Mouse (Mus musculus) neural tube, embryonic 14.5 days (tissue): Measurements from ENCODE around the gene Cyp11a1. TPM values are rescaled to one million over a fixed set of nuclear protein-coding genes. Genes with fewer than 3 reads are reported as not detected.

Source experiments
- ATAC-seq: fragments of 200-750 bp; cut with Nextera tagmentation; 2 replicates; pipeline ENCODE4 v1.8.0; 2017; ENCODE audit warnings: low read depth, mild to moderate bottlenecking, moderate TSS enrichment, moderate library complexity
- H3K27ac ChIP-seq: fragments of 300-500 bp; sonication (generic); 2 replicates; pipeline ENCODE4 v1.5.1; 2014; ENCODE audit warnings: low read depth, mild to moderate bottlenecking, control low read depth, low read length, moderate library complexity, mixed read lengths
- H3K27me3 ChIP-seq: fragments of 300-500 bp; sonication (generic); 2 replicates; pipeline ENCODE4 v1.6.1; 2014; ENCODE audit warnings: low read length; ENCODE audit not compliant: control insufficient read depth, insufficient read depth
- H3K36me3 ChIP-seq: fragments of 300-500 bp; sonication (generic); 2 replicates; pipeline ENCODE4 v1.6.1; 2014; ENCODE audit warnings: low read length, mixed read lengths; ENCODE audit not compliant: control insufficient read depth, insufficient read depth
- H3K4me1 ChIP-seq: fragments of 300-500 bp; sonication (generic); 2 replicates; pipeline ENCODE4 v1.6.1; 2014; ENCODE audit warnings: low read length; ENCODE audit not compliant: control insufficient read depth, insufficient read depth
- H3K4me2 ChIP-seq: fragments of 300-500 bp; sonication (generic); 2 replicates; pipeline ENCODE4 v1.6.1; 2014; ENCODE audit warnings: mild to moderate bottlenecking, low read depth, low read length, control low read depth
- H3K4me3 ChIP-seq: fragments of 300-500 bp; sonication (generic); 2 replicates; pipeline ENCODE4 v1.5.1; 2014; ENCODE audit warnings: low read depth, low read length, control low read depth, mixed read lengths
- H3K9ac ChIP-seq: fragments of 300-500 bp; sonication (generic); replicated peaks from 2 replicates; pipeline ENCODE4 v1.6.1; 2014; ENCODE audit warnings: low read depth, mild to moderate bottlenecking, control low read depth, low read length, mixed read lengths
- H3K9me3 ChIP-seq: fragments of 300-500 bp; sonication (generic); 2 replicates; pipeline ENCODE4 v1.6.1; 2016; ENCODE audit warnings: low read length; ENCODE audit not compliant: control insufficient read depth
- WGBS: fragments of 180-500 bp; shearing (Covaris S2); extraction: QIAGEN DNeasy Blood & Tissue Kit; methylation state at CpG from one replicate; pipeline ENCODE4 v1.1.7; 2014; 5-methylcytosine and 5-hydroxymethylcytosine counted together
- polyA plus RNA-seq: library from polyadenylated mRNA; unstranded; fragments of >200 nt; fragmentation: Nextera tagmentation; extraction: Ambion mirVana; gene quantifications from 2 replicates; pipeline ENCODE4 v1.2.1, GENCODE M21; 2014

The Cyp11a1 gene
- polyA plus RNA-seq, 1 experiment from 2014 or later: 0.71 TPM

DNA sequence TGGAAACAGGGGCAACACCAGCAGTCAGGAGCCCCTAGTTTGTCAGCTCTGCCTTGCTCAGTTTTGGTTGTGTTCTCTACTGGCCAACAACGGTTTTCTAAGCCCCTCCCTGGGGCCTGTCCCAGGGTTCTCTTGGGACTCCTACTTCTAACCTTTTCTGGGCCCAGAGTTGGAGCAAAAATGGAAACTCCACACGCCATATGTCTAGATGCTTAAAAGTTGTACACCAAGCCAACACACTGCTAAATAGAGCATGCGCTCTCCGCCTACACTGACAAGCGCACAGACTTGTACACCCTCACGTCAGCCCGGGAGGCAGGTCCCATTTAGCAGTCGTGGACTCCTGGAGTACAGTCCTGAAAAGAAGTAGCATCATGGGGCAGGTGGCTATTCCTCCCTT is 20.9 kb upstream of the Cyp11a1 start:
- H3K27me3 ChIP-seq: no peaks in the 10 kb centered on the region
- H3K4me3 ChIP-seq: no peak overlapping the region
- ATAC-seq: no peak
- no peak overlapping the region for H3K27ac ChIP-seq
- no peaks in the 10 kb centered on the region for H3K4me1 ChIP-seq
- no peak overlapping the region for H3K4me2 ChIP-seq
- no peaks in the 10 kb centered on the region for H3K36me3 ChIP-seq
- WGBS: 89% methylated on average over 8 of the region's 8 CpGs
- H3K9me3 ChIP-seq: no peaks in the 10 kb centered on the region
- H3K9ac ChIP-seq: no peak overlapping the region

DNA sequence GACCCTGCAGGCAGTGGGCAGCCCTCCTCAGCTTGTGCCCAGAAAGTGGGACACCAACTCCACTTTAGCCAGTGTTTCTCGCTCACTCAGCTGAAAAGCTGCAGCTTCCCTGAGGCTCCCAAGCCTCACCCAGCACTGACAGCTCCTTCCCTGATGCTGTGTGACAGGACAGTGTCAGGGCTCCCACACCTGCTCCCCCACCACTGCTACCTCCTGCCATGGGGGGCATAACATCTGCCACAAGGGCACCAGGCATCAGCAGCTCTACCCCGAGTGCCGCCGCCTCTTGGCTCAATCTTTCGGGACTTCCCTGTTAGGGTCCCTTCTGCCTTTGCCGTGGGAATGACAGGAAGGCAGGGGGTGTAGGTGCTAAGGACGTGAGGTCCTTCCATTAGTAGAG is 19.9 kb upstream of the Cyp11a1 start:
- Histone ChIP-seq H3K4me2 (no peak overlapping the region), H3K9ac (no peak overlapping the region), H3K36me3 (no peaks in the 10 kb centered on the region), H3K9me3 (no peaks in the 10 kb centered on the region), H3K4me3 (no peak overlapping the region), H3K27me3 (no peaks in the 10 kb centered on the region), H3K27ac (no peak overlapping the region), H3K4me1 (no peaks in the 10 kb centered on the region)
- no peak for ATAC-seq
- WGBS: 78% methylated on average over 7 of the region's 7 CpGs

GRCm38 (mm10) chr9:57988098-57988497 is 18.1 kb upstream of the Cyp11a1 start:
- Histone ChIP-seq H3K27ac (no peak overlapping the region), H3K4me3 (no peak overlapping the region), H3K9ac (no peak overlapping the region), H3K36me3 (no peaks in the 10 kb centered on the region), H3K4me1 (no peaks in the 10 kb centered on the region), H3K4me2 (no peak overlapping the region), H3K27me3 (no peaks in the 10 kb centered on the region), H3K9me3 (no peaks in the 10 kb centered on the region)
- 95% methylated on average over 2 of the region's 2 CpGs for WGBS
- ATAC-seq: no peak

DNA sequence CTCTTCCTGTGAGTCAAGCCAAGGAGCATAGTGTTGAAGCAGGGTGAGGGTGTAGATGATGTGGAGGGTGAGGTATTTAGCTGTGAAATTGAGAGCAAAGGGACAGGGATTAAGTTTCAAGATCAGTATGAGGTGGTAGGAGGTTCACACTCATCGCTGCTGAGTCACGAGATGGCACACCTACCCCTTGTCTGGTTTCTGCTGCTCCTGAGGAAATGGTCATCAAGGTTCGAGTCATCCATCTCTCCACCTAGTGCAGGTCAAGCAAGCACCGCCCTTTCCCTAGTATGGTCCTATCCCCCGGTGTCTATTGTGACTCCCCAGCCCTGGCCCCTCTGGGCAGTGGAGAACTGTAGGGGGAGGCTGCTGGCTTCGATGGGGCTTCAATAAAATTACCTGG is 16.9 kb upstream of the Cyp11a1 start:
- H3K36me3 ChIP-seq: no peaks in the 10 kb centered on the region
- H3K4me3 ChIP-seq: no peak overlapping the region
- H3K9me3 ChIP-seq: no peaks in the 10 kb centered on the region
- H3K4me2 ChIP-seq: no peak overlapping the region
- H3K27me3 ChIP-seq: no peaks in the 10 kb centered on the region
- ATAC-seq: no peak
- H3K27ac ChIP-seq: no peak overlapping the region
- no peaks in the 10 kb centered on the region for H3K4me1 ChIP-seq
- WGBS: 85% methylated on average over 6 of the region's 6 CpGs
- no peak overlapping the region for H3K9ac ChIP-seq

GRCm38 (mm10) chr9:57990438-57991110 is 15.6 kb upstream of the Cyp11a1 start:
- H3K27me3 ChIP-seq: no peaks in the 10 kb centered on the region
- H3K4me3 ChIP-seq: no peak overlapping the region
- no peaks in the 10 kb centered on the region for H3K36me3 ChIP-seq
- H3K9me3 ChIP-seq: no peaks in the 10 kb centered on the region
- WGBS: 38% methylated on average over 10 of the region's 10 CpGs
- H3K4me2 ChIP-seq: no peak overlapping the region
- H3K9ac ChIP-seq: no peak overlapping the region
- ATAC-seq: no peak
- H3K27ac ChIP-seq: no peak overlapping the region
- H3K4me1 ChIP-seq: no peaks in the 10 kb centered on the region

GRCm38 (mm10) chr9:57992060-57992459 is 14.2 kb upstream of the Cyp11a1 start:
- no peak for ATAC-seq
- H3K36me3 ChIP-seq: no peaks in the 10 kb centered on the region
- WGBS: 86% methylated on average over 3 of the region's 3 CpGs

DNA sequence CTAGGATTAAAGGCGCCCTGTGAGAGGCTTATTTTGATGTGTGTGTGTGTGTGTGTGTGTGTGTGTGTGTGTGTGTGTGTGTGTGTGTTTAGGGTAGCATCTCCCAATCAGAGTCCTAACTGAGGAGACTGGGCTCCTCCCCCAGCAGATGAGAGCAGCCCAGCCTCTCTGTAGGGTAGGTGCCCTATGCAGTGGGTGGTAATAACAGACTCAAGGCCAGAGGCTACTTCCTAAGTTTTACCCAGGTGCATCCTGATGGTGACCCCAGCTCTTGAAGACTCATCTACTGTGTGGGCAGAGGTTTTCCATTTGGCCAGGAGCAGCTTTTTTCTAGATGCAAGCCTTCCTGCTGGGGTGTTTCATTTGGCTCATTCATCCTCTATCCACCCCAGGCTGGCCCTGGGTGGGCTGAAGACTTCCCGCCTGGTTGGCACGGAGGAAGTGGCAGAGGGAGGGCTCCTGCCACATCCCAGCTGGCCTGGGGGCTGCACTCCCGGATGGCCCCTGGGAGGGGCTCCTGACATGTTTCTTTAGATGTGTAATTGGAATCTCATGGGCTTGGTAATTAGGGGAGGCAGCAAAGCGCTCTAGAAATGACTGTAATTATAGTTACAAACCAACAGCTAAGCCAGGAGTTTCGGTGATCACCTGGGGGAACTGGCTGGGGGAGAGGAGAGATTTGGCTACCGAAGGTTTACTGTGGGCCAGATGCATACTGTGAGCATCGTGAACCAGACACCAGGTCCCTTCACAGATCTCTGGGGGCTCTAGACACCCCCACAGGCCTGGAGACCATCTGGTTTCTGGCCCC is 13.2 kb upstream of the Cyp11a1 start:
- H3K9ac ChIP-seq: no peak overlapping the region
- H3K4me1 ChIP-seq: peaks cover 2% of the 10 kb centered on the region; the same call in 1 of the 2 replicates
- H3K27ac ChIP-seq: no peak overlapping the region
- H3K36me3 ChIP-seq: no peaks in the 10 kb centered on the region
- no peak overlapping the region for H3K4me3 ChIP-seq
- H3K4me2 ChIP-seq: no peak overlapping the region
- no peaks in the 10 kb centered on the region for H3K27me3 ChIP-seq
- ATAC-seq: no peak
- H3K9me3 ChIP-seq: no peaks in the 10 kb centered on the region
- WGBS: 32% methylated on average over 8 of the region's 8 CpGs

More at GRCm38 (mm10) chr9:57992060-57992459, 14.2 kb upstream of the Cyp11a1 start:
- Histone ChIP-seq H3K4me3 (no peak overlapping the region), H3K27me3 (no peaks in the 10 kb centered on the region), H3K27ac (no peak overlapping the region), H3K9ac (no peak overlapping the region), H3K9me3 (no peaks in the 10 kb centered on the region), H3K4me1 (no peaks in the 10 kb centered on the region), H3K4me2 (no peak overlapping the region)

GRCm38 (mm10) chr9:57995282-57995681 is 10.9 kb upstream of the Cyp11a1 start:
- no peaks in the 10 kb centered on the region for H3K27me3 ChIP-seq
- H3K4me3 ChIP-seq: no peak overlapping the region
- H3K4me2 ChIP-seq: no peak overlapping the region
- H3K27ac ChIP-seq: no peak overlapping the region
- no peaks in the 10 kb centered on the region for H3K36me3 ChIP-seq
- no peak overlapping the region for H3K9ac ChIP-seq
- WGBS: 33% methylated on average over 4 of the region's 4 CpGs
- H3K4me1 ChIP-seq: peaks cover 4% of the 10 kb centered on the region; the same call in 1 of the 2 replicates
- no peaks in the 10 kb centered on the region for H3K9me3 ChIP-seq
- ATAC-seq: no peak

DNA sequence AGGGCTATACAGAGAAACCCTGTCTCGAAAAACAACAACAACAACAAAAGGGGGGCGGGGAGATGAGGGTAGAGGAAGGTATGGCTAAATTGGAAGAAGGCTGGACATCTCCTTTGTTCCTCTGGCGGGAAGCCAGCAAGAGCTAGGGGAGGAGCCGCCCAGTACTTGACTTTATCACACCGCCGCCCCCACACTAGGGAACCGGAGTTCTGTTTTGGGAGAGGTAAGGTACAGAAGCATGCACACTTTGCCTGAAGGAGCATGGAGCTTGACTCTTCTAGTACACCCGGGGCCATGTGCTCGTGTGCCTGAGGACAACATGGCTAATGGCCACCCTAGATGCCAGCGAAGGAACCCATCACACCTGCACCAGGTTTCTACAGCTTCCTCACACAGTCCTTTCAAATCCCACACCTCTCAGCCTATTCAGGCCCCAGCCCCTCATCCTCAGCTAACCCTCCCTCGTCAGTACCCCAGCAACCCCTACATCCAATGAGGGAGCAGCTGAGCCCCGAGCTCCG is 8.6 kb upstream of the Cyp11a1 start:
- H3K27me3 ChIP-seq: no peaks in the 10 kb centered on the region
- peaks cover 4% of the 10 kb centered on the region; the same call in 1 of the 2 replicates for H3K4me1 ChIP-seq
- no peak overlapping the region for H3K27ac ChIP-seq
- H3K4me3 ChIP-seq: peak overlapping the region; percentile 19; the same call in 1 of the 2 replicates
- ATAC-seq: no peak; the same call in 1 of the 2 replicates
- 17% methylated on average over 13 of the region's 13 CpGs for WGBS
- no peaks in the 10 kb centered on the region for H3K9me3 ChIP-seq
- peak overlapping the region; percentile 48 for H3K4me2 ChIP-seq
- H3K9ac ChIP-seq: peak overlapping the region; percentile 25; the same call in 1 of the 2 replicates
- H3K36me3 ChIP-seq: no peaks in the 10 kb centered on the region
